Mouse (Mus musculus) brain, embryonic 14.5 days (tissue): ENCODE measurements at regions not wholly inside any gene's neighbourhood (a gene's known extent, or its start where the extent isn't known, plus 50 kb on each side); places are given as distances from the start of the nearest gene placed in this dataset.

Experiments used
- CTCF ChIP-seq: fragments of 200-500 bp; IDR thresholded peaks from 2 replicates; pipeline ENCODE4 v1.5.1; 2012; ENCODE audit warnings: inconsistent platforms, mild to moderate bottlenecking, moderate library complexity, borderline replicate concordance; ENCODE audit not compliant: insufficient read depth, insufficient read length; ENCODE audit errors: extremely low read depth
- POLR2A ChIP-seq: fragments of 200-500 bp; IDR thresholded peaks from 2 replicates; pipeline ENCODE4 v1.6.1; 2012; ENCODE audit warnings: mild to moderate bottlenecking, inconsistent platforms, borderline replicate concordance; ENCODE audit not compliant: poor library complexity, insufficient read depth, insufficient read length, severe bottlenecking; ENCODE audit errors: extremely low read depth

DNA sequence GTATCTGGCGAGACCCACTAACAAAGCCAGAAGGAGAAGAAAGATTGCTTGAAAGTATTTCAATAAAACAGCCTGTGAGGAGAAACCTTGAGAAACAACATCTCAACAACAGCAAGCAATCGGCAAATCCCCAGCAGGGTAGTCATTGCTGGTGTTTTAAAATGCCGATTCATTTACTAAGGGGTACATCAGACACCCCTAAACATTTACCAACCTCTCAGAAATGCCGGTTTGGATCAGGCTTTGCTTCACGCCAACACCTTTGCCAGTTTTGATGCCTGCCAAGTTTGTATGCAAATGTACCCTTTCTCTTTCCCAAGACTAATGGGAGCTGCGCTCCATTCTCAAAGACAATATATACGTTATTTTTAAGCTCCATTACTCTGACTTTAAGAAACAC lies 383.1 kb downstream of the Prdm2 start:
- no peak for TF ChIP-seq CTCF
- no peak for TF ChIP-seq POLR2A
